Mouse (Mus musculus) cerebellum, postnatal 36 days (tissue): ENCODE data around the gene Atf1.
A peak's percentile ranks its signal among the peaks of the same experiment; 100 is the strongest.
"Not testable (repeated sequence)": the region's sequence is repeated elsewhere in the genome, so short reads cannot be mapped to it uniquely, and the experiment has no call there.

Experiments used
- DNase-seq, 2 experiments: peaks; one replicate each; pipeline ENCODE4 v3.0.0; 2021 to 2022; ENCODE audit warnings: mixed read lengths in 2 of 2

Atf1 gene

DNA sequence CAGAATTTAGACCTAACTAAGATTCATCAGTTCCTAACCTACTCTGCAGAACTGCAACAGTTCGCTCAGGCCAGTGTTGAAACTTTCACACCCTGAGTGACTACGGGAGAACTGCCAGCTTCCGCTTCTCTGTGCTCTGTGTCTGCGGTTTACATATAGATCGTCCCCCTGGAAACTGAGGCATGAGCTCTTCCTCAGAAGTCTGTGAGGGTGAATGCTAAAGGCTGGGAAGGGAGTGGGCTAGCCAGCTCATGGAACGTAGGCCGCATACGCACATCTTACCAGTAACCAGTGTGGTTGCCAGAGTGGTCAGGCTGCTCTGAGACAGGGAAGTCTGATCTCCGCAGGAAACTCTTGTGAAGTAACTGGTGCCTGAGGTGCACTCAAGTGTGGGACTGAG lies 11.4 kb upstream of the Atf1 start:
- DNase-seq, result no peak

DNA sequence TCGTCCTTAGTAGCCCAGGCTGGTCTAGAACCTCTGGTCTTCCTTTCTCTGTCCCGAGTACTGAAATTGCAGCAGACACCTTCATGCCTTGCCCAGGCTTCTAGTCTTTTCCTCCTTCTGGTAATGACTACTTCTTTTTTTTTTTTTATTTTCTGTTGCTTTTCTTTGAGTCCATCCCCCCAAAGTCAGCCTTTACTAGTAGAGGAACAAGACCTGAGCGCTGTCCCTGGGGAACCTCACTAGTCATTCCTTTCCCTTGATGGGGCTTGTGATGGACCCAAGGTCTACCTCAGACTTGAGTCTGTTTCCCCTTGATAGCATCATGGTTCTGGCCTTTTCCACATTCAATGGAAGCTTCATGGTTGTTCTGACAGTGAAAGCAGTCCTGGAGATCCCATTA lies 9.6 kb upstream of the Atf1 start:
- DNase-seq, result no peak

GRCm38 (mm10) chr15:100219396-100219795 lies 8.2 kb upstream of the Atf1 start:
- no peak for DNase-seq

DNA sequence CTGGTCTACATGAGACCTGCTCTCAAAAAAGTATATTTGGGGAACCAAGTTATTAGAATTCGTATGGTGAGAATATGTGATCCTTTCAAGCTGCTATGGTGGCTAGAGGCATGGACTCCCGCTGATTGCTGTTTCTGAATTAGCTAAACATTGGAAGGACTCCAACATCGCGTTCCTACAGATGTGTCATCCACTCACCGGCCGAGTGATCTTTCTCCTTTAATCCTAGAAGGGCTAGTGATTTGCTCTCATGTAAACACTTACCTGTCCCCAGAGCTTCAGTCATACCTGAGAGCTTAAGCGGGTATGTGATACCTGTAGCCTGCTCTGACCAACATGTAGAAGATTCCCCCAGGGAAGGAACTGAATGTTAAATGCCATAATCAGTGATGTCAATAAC lies 6.7 kb upstream of the Atf1 start:
- no peak for DNase-seq

DNA sequence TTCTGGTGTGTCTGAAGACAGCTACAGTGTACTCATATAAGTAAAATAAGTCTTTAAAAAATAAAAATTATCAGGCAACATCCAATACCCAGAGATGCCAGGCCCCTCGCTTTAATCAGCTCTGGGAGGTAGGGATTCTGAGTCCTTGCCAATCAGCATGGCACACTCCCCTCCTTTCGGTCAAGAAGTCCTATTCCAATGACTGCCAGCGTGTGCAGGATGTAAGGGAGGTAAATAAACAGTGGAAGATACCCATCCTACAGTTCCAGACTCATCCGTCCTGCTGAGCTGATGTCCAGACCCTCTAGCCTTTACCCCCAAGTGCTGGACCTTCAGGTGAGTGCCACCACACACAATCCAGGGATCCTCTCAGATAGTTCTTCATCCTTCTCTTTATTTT lies 2.2 kb upstream of the Atf1 start:
- DNase-seq, result no peak

DNA sequence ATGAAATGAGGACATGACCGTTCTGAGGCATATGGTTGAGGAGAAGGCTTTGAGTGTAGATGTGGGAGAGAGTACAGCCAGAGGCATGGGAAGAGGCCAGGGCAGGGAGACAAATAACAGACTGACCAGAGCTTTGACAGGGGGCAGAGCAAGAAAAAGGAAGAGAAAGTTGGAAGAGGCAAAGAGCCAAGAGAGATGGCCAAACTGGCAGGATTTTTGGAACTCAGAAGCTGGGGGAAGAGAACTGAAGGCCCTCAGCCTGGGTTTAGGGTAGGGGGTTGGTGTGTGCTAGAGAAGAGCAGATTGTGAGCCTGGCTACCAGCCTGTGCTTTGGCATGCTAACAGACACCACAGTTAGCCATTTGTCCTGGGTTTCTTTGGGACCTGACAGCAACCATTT lies 1.7 kb upstream of the Atf1 start:
- DNase-seq, result peak; percentile 53 to 59

GRCm38 (mm10) chr15:100227031-100227662 lies 472 bp upstream of the Atf1 start:
- DNase-seq, result no peak

GRCm38 (mm10) chr15:100228535-100229336 lies 1.1 kb downstream of the Atf1 start:
- DNase-seq, result no peak

DNA sequence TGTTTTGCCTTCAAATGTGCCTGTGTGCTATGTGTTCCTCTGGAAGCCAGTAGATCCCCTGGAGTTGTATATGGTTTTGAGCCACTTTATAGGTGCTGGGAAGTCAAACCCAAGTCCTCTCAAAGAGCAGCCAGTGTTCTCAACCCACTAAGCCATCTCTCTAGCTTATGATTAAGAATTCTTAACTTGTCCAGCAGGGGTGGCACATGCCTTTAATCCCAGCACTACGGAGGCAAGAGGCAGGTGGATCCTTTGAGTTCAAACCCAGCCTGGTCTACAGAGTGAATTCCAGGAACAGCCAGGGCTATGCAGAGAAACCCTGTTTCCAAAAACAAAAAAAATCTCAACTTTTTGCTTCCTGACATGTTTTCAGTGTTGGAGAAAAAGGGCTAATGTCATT lies 3.0 kb downstream of the Atf1 start:
- DNase-seq, result no peak

DNA sequence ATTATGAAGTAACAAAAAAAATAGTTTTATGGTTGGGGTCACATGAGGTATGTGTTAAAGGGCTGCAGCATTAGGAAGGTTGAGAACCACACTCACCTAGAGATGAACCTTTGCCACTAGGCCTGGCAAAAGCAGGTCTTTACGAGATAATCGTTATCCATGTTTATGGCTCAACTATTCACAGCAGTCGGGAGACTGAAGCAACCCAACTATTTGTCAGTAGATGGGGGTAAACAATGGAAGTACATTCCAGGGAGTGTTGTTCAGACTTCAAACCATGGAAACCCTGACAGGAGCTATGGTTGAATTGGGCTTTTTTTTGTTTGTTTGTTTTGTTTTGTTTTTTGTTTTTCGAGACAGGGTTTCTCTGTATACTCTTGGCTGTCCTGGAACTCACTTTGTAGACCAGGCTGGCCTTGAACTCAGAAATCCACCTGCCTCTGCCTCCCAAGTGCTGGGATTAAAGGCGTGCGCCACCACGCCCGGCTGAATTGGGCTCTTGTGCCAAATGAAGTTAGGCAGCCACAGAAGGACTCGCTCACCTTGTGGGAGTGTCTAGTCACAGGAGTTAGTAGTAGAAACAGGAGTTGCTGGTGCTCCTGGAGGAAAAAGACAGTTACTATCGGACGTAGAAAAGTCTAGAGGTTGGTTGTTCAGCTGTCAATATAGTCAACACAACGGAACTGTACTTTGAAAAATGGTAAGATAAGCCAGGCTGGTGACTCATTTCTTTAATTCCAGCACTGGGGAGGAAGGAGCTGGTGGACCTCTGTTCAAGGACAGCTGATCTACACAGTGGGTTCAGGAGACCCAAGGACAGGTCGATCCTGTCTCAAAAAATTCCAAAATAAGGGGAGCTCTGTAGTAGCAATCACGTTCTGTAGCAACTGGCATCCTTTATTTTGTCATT lies 4.3 kb downstream of the Atf1 start:
- no peak for DNase-seq

GRCm38 (mm10) chr15:100235208-100235965 lies 7.8 kb downstream of the Atf1 start:
- no peak for DNase-seq

- no peak for DNase-seq
These were observed 9.3 kb downstream of the Atf1 start for GRCm38 (mm10) chr15:100236952-100237351.

- DNase-seq, result no peak
These were observed 14.2 kb downstream of the Atf1 start for GRCm38 (mm10) chr15:100241780-100242179.

DNA sequence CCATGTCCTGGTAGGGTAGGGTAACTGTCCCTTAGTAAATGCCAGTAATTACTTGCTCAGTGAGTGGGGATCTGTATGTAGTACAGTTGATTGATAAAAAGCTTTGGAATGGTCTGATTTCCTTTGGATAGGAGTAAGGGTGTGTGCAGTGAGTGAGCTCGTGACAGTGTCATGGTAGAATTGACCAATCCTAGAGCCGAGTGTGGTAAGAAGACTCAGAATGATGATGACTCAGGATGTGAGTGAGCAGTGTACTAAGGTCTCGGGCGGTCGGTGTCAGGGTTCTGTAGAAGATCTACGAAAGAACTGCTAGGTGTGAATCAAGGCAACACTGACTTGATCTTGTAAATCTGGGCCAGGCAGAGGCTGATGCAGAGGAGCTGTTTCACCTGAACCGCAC lies 18.3 kb downstream of the Atf1 start:
- DNase-seq, result no peak

DNA sequence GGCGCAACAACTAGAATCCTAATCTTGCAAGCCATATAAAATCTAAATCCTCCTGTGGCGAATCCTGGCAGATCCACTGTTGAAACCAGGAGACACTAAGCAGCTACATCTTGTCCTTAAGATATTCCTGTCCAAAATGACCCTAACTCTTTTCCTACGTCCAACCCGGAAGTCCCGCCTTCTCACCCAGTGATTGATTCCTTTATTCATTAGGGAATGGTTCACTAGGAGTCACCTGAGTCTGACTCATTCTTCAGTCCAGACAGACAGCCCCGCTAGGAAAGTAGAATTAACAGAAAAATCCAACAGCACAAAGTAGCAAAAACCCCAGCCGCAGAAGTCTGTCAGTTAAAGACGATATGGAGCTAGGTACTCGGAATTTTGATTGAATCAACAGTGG lies 19.7 kb downstream of the Atf1 start:
- no peak for DNase-seq

GRCm38 (mm10) chr15:100248665-100249433 lies 21.2 kb downstream of the Atf1 start:
- no peak for DNase-seq

- no peak for DNase-seq
These were observed 23.6 kb downstream of the Atf1 start for GRCm38 (mm10) chr15:100251153-100251780.

GRCm38 (mm10) chr15:100256386-100256785 lies 28.8 kb downstream of the Atf1 start:
- DNase-seq, result no peak

GRCm38 (mm10) chr15:100257305-100257704 lies 29.7 kb downstream of the Atf1 start:
- DNase-seq, result no peak

GRCm38 (mm10) chr15:100258646-100259425 lies 31.2 kb downstream of the Atf1 start:
- DNase-seq, result no peak

- DNase-seq, result not testable (repeated sequence)
These were observed 32.7 kb downstream of the Atf1 start for GRCm38 (mm10) chr15:100260351-100260750.
